Mouse (Mus musculus) liver, embryonic 11.5 days (tissue): ENCODE results near the gene Zscan4b. TPM values are rescaled to one million over a fixed set of nuclear protein-coding genes. Genes with fewer than 3 reads are reported as not detected.
"Not testable (repeated sequence)": the region's sequence is repeated elsewhere in the genome, so short reads cannot be mapped to it uniquely, and the experiment has no call there.

Experiments used
- ATAC-seq: fragments of 200-750 bp; cut with Nextera tagmentation; replicated peaks from 2 replicates; pipeline ENCODE4 v1.8.0; 2017; ENCODE audit warnings: moderate number of reproducible peaks, mild to moderate bottlenecking, moderate TSS enrichment, moderate library complexity; ENCODE audit not compliant: low FRiP score
- DNase-seq: peaks from one replicate; pipeline ENCODE4 v3.0.0-alpha.2; 2017; ENCODE audit warnings: low spot score
- H3K27ac ChIP-seq: fragments of 300-500 bp; sonication (generic); 2 replicates; pipeline ENCODE4 v1.5.1; 2014; ENCODE audit warnings: mild to moderate bottlenecking, low read depth, low read length, control low read depth
- H3K27me3 ChIP-seq: fragments of 300-500 bp; sonication (generic); replicated peaks from 2 replicates; pipeline ENCODE4 v1.6.1; 2014; ENCODE audit warnings: low read length, mixed read lengths; ENCODE audit not compliant: control insufficient read depth, insufficient read depth
- H3K36me3 ChIP-seq: fragments of 300-500 bp; sonication (generic); 2 replicates; pipeline ENCODE4 v1.6.1; 2014; ENCODE audit warnings: mild to moderate bottlenecking, low read length, moderate library complexity, mixed read lengths; ENCODE audit not compliant: control insufficient read depth, insufficient read depth
- H3K4me1 ChIP-seq: fragments of 300-500 bp; sonication (generic); replicated peaks from 2 replicates; pipeline ENCODE4 v1.6.1; 2014; ENCODE audit warnings: low read length, mixed read lengths; ENCODE audit not compliant: control insufficient read depth, insufficient read depth
- H3K4me2 ChIP-seq: fragments of 300-500 bp; sonication (generic); 2 replicates; pipeline ENCODE4 v1.6.1; 2014; ENCODE audit warnings: mild to moderate bottlenecking, control low read depth, moderate library complexity
- H3K4me3 ChIP-seq: fragments of 300-500 bp; sonication (generic); 2 replicates; pipeline ENCODE4 v1.5.1; 2014; ENCODE audit warnings: low read depth, low read length, control low read depth
- H3K9ac ChIP-seq: fragments of 300-500 bp; sonication (generic); 2 replicates; pipeline ENCODE4 v1.6.1; 2014; ENCODE audit warnings: low read depth, low read length, control low read depth
- H3K9me3 ChIP-seq: fragments of 300-500 bp; sonication (generic); 2 replicates; pipeline ENCODE4 v1.6.1; 2016; ENCODE audit warnings: low read length, inconsistent platforms, mixed read lengths; ENCODE audit not compliant: control insufficient read depth
- WGBS: fragments of 180-500 bp; shearing (Covaris S2); extraction: QIAGEN DNeasy Blood & Tissue Kit; methylation state at CpG from one replicate; pipeline ENCODE4 v1.1.7; 2014; 5-methylcytosine and 5-hydroxymethylcytosine counted together
- polyA plus RNA-seq: library from polyadenylated mRNA; unstranded; fragments of >200 nt; fragmentation: Nextera tagmentation; extraction: Ambion mirVana; gene quantifications from 2 replicates; pipeline ENCODE4 v1.2.1, GENCODE M21; 2014

Gene Zscan4b
- polyA plus RNA-seq, result not detected in 2 replicates

- WGBS, result 100% methylated on average over 1 of the region's 1 CpGs
- not testable (repeated sequence) for H3K4me3 ChIP-seq, H3K9me3 ChIP-seq, H3K36me3 ChIP-seq, DNase-seq, H3K9ac ChIP-seq, ATAC-seq, H3K4me1 ChIP-seq, H3K27ac ChIP-seq, H3K4me2 ChIP-seq, H3K27me3 ChIP-seq
These were observed at the start of gene Zscan4b for GRCm38 (mm10) chr7:10904950-10905349. Gene Zscan4b (minus strand): TSS chr7:10905050.

Other genes with a start within 250 kb of the Zscan4b start
- gene Nlrp4b, start 217.3 kb downstream of the Zscan4b start, polyA plus RNA-seq, result not detected in 2 replicates
- not detected in 2 replicates for gene Vmn1r71, start 150.7 kb downstream of the Zscan4b start, polyA plus RNA-seq
- gene Zscan4c, start 100.7 kb upstream of the Zscan4b start, polyA plus RNA-seq, result not detected in 2 replicates
- gene Zscan4-ps1, start 164.6 kb upstream of the Zscan4b start, polyA plus RNA-seq, result not detected in 2 replicates